Mouse (Mus musculus): Measurements from ENCODE around the gene Prkg1.

Prkg1 gene

GRCm38 (mm10) chr19:31743241-31744045 lies 21.4 kb downstream of the Prkg1 start:
- DNase-seq (ENCODE audit: low read depth, low spot score) = no peak

GRCm38 (mm10) chr19:31714900-31715299 lies 49.9 kb downstream of the Prkg1 start:
- DNase-seq (ENCODE audit: low read depth, low spot score) = no peak

GRCm38 (mm10) chr19:31714418-31714817 lies 50.4 kb downstream of the Prkg1 start:
- no peak for DNase-seq (ENCODE audit: low read depth, low spot score)

DNA sequence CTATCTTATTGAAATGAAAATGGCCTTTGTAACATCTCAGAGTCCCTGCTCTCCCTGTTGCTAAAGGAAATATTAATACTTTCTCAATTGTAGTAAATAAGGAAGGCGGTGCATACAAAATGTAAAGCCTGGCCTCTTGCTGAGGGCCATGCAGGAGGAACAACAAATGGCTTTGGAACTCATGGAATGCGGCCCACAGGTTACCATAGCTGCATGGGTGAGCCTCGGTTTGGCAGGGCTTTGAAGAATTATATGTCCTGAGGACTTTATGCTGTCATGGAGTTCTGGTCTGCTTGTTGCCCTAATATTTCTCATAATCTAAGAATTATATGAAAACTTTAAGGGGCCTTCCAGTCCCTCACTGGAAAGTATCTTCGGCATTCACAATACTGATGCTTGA lies 51.5 kb downstream of the Prkg1 start:
- DNase-seq (ENCODE audit: low read depth, low spot score) = no peak

GRCm38 (mm10) chr19:31710336-31710735 lies 54.5 kb downstream of the Prkg1 start:
- DNase-seq (ENCODE audit: low read depth, low spot score) = no peak

DNA sequence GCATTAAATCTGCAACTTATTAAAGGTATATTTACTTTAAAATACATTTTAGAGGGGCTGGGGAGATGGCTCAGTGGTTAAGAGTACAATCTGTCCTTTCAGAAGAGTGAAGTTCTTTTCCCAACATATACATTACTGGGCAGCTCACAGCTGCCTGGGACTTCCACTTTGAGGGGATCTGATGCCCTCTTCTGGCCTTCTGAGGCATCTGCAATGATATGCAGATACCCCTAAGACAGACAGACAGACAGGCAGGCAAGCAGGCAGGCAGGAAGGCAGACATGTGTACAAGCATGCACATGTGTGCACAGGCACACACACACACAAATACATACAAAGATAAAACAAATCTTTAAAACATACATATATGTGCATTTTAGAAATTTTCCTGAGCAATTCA lies 60.8 kb downstream of the Prkg1 start:
- DNase-seq (ENCODE audit: low read depth, low spot score) = no peak

- no peak for DNase-seq (ENCODE audit: low read depth, low spot score)
Measured at GRCm38 (mm10) chr19:31698916-31699315, 65.9 kb downstream of the Prkg1 start.

GRCm38 (mm10) chr19:31680821-31681220 lies 84.0 kb downstream of the Prkg1 start:
- no peak for DNase-seq (ENCODE audit: low read depth, low spot score)

DNA sequence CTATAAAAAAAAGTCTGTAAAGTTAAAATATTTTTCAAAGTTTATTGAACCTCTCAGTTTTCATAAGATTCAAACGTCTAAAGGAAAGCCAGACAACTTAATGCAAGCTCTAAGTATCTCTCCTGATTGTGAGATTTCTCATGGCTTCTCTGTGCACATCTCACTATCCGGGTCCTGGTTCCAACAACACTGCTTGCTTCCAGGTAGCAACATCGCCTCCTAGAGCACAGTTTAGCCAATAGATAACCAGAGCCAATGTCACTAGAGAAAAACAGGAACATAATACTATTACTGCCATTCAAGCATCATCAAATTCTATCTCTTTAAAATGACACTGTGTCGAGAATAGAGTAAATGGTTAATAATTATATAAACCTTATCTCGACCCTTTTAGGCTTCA lies 86.5 kb downstream of the Prkg1 start:
- no peak for DNase-seq (ENCODE audit: low read depth, low spot score)

- DNase-seq (ENCODE audit: low read depth, low spot score) = no peak
Measured at GRCm38 (mm10) chr19:31671726-31672125, 93.1 kb downstream of the Prkg1 start.

DNA sequence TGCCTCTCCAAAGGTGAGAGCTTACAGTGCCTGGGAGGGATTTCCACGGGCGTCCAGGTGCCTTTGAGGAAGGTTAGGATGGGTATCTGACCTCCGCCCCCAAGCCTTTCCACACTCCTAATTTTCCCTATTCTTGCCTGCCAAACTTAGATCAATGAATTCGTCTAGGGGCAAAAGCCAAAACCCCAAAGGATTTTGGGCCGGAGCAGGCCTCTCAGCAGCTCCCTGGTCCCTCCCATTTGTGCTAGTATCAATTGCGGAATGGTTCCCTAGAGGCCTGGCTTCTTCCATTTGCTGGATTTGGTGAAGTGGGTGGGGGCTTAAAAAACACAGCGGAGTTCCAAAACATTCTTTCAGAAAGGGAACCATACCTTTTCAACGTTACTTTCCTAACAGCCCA lies 99.8 kb downstream of the Prkg1 start:
- DNase-seq (ENCODE audit: low read depth, low spot score) = no peak

DNA sequence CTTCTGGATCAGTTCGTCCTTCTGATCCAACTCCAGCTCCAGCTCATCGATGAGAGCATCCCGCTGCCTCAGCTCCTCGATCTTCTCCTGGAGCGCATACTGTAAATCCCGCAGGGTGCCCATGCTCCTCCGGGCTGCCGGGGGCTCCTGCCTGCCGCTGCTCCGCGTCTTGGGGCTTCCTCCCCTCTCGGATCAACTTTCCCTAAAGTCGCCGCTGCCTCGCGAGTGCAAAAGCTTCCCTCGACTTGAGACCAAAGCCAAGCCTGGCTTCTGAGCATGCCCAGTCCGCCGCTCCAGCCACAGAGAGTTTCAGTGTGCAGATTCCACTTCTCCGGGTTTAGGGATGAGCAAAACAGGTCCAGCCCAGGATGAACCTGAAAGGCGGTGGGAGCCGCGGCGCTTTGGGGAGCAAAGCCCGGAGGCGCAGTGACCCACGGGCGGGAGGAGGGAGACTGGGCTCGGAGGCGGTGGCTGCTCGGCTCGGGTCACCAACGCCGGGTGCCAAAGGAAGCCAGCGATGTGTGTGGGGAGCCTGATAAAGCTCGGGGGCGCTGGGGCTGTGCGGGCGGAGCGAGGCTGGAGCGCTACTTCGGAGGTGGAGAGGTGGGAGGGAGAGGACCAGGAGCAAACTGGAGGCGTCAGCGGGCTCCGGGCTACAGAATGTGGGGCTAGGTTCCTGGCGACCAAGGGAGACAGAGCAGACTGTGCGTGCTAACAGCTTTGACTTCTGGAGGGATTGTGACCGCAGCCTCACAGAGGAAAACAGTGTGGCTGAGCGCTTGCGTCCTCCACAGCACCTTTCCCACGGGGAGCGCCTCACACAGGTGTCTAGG lies 100.5 kb downstream of the Prkg1 start:
- DNase-seq (ENCODE audit: low read depth, low spot score) = no peak

GRCm38 (mm10) chr19:31663437-31664158 lies 101.2 kb downstream of the Prkg1 start:
- DNase-seq (ENCODE audit: low read depth, low spot score) = no peak

DNA sequence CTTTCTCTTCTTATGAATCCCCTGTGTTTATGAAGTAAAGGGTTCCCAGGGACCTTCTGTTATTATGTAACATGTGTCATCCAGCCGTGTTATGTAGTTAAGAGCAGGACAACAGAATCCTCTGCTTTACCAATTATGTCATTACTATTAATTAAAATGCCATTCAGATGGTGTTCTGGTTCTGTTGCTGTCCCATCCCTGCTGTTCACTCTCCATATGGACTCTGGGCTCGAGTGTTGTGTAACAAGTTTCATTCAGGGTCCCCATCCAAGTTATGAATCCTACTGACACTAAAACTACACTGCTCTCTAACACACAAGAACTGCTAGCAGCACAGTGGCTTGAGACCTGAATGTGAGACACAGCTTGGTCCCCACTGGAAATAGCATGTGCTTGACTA lies 102.0 kb downstream of the Prkg1 start:
- no peak for DNase-seq (ENCODE audit: low read depth, low spot score)

DNA sequence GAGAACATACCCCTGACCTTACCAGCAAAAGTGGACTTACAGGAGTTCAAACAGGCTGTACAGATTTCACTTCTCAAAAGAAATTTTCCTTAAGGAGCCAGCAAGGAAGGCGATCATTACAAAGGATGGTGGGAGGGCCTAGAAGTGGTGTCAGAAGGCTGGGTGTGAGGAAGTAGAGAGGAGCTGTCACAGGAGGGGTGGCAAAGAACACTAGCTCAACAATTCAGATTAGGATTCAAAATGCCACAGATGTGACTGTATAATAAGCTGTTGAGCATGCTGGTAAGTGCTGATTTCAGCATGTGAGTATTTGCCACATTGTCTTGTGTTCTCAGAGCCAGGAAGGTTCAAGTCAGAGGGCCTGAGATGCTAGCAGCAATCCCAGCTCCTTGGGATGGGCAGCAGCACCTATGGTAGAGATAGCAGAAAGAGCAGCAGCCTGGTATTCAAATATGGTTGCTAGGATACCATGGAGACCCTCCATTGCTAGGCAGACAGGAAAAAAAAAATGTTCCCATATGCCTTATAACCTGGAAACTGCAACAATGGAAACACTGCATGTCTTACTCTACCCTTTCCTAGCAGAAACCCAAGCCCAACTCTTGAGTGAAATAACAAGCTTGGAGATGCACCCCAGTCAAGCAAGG lies 106.0 kb downstream of the Prkg1 start:
- no peak for DNase-seq (ENCODE audit: low read depth, low spot score)

DNA sequence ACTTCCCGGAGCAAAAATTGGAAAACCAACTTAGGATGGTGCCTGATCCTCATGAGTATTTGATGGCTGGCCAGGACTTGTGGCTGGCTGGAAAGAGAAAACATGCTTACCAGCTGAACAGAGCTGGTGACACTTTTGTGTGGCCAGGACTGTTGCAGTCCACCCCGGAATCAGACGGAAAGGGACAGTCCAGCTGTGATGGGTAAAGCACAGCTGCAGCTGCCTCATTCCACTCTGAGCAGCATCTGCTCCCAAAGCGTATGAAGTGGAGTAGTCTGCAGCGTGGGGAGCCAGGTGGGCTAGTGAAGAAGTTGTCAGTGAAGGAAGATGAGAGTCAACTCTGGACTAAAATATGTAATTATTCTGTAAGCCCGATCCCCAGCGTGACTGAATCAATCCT lies 108.6 kb downstream of the Prkg1 start:
- no peak for DNase-seq (ENCODE audit: low read depth, low spot score)

DNA sequence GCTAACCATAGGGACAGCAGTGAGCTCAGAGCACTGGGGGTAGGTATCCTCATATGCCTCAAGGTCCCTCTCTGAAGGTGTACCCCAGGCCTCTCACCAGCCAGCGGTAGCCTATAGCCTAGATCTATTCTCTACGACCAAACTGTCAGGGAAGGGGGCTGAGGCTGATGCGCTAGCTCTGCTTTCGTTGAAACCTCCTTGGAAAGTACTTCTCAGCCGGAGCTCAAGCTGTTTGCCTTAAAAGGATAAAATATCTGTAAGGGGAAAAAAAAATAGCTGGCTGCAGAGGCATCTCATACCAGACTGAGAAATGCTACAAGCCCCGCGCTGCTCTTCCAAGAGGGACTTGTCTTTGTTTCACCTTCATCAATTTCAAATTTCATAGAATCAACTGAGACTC lies 109.0 kb downstream of the Prkg1 start:
- no peak for DNase-seq (ENCODE audit: low read depth, low spot score)

DNA sequence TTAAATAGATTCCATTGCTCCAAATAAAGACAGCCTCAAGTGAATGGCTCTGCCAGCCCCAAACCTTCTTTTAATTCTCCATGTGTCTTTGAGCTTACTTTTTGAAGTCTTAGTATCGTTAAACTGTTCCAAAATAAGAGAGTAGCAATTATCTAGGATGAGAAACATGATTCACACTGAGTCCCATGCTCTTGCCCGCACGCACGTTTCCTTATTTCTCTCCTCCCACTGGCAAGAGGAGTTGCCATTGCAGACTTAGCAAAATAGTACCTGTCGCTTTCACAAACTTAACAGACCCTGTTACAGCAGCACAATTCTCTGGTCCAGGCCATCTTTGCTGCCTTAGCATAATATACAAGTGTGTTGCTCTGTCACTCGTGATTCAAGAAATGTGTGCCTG lies 110.8 kb downstream of the Prkg1 start:
- no peak for DNase-seq (ENCODE audit: low read depth, low spot score)

GRCm38 (mm10) chr19:31650452-31650851 lies 114.4 kb downstream of the Prkg1 start:
- DNase-seq (ENCODE audit: low read depth, low spot score) = no peak

- DNase-seq (ENCODE audit: low read depth, low spot score) = no peak
Measured at GRCm38 (mm10) chr19:31647492-31647891, 117.3 kb downstream of the Prkg1 start.

DNA sequence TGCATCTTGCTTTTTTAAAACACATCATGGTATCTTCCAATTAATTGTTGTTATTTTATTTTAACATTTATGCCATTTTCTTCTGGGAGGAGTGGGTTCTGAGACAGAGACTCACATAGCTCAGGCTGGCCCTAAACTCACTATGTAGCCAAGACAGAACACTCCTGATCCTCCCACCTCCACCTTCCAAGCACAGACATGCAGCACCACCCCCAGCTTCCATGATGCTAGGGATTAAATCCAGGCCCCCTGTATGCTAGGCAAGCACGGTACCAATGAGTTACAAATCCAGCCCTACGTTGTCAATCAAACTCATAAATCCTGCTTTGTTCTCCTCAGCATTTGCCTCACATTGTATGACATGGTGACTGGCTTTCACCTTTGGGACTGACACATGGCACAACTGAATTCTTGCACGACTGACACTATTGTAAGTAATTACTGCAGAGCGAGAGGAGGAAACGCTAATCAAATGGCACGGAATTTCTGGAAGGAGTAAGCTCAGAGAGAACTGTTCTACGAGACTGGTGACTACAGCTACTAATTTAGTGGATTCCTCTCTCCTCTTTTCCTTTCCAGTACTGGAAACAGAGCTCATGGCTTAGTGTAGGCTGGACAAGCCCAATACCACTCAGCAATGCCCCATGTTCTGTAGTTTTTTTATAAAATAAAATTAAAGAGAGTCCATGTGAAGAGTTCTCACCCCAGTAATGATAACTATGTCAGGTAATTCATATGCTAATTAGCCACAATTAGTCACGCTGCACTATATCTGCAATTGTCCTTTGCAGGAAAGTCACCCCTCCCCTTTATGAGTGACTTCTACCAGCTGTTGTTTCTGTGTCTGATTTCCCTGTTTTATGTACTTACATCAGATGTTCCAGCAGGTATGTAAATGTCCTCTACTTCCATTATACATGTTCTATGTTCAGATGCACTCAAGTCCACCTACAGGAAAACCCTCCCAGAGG lies 133.6 kb downstream of the Prkg1 start:
- no peak for DNase-seq (ENCODE audit: low read depth, low spot score)

All from WW6 (cell line).